Mouse (Mus musculus) frontal cortex, postnatal 25 days (tissue): ENCODE results near the gene Slc5a10.
A peak's percentile ranks its signal among the peaks of the same experiment; 100 is the strongest.
"Not testable (repeated sequence)": the region's sequence is repeated elsewhere in the genome, so short reads cannot be mapped to it uniquely, and the experiment has no call there.

Source experiments
- DNase-seq, 2 experiments: peaks; one replicate each; pipeline ENCODE4 v3.0.0; 2022; ENCODE audit warnings: low spot score in 2 of 2

Slc5a10 gene

DNA sequence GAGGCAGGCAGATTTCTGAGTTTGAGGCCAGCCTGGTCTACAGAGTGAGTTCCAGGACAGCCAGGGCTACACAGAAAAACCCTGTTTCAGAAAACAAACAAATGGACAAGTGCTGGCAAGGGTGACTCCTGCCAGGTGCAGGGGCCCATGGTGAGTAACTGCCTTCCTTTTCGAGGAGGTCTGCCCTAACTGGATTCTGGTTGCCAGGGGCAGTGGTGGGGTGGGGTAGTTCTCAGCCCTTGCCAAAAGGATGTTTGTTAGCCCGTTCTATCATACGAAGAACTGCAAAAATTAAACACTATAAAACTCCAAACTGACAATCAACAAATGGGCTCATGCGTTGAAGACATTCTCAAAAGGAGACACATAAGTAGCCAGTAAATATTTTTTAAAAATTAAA lies 71.0 kb downstream of the Slc5a10 start:
- no peak for DNase-seq

DNA sequence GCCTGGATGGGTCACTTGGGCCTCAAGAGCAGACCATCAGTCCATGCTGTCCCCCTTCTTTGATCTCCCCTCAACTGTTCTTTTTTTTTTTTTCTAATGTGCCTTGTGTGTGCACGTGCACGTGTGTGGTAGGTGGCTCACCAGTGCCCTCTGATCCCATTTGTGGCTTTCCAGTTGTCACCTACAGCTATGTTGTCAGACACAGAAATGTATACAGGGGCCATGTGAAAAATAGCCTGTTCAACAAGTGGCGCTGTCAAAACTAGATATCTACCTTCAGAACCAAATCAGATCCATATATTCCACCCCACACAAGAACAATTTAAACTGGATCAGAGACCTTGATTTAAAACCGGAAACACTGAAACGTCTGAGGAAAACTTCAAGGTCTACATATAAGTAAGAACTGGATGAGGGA lies 71.5 kb downstream of the Slc5a10 start:
- no peak for DNase-seq

DNA sequence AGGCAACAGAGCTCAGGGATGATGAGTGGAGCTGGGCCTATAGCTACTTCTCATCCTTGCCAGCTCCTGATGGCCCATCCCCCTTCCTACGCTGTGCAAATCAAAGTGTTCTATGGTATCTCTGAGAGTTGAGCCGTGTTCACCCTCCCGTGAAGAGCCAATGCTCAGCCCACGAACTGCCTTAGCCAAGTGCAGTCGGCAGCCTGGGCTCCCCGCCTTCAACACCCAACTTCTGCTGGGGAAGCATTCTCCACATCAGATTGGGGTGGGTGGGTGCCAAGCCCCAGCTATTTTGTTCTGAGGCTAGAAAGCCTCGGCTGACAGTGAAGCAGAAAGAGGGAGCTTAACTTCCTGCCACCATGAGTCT lies 71.9 kb downstream of the Slc5a10 start:
- DNase-seq, result peak; percentile 9 to 32

DNA sequence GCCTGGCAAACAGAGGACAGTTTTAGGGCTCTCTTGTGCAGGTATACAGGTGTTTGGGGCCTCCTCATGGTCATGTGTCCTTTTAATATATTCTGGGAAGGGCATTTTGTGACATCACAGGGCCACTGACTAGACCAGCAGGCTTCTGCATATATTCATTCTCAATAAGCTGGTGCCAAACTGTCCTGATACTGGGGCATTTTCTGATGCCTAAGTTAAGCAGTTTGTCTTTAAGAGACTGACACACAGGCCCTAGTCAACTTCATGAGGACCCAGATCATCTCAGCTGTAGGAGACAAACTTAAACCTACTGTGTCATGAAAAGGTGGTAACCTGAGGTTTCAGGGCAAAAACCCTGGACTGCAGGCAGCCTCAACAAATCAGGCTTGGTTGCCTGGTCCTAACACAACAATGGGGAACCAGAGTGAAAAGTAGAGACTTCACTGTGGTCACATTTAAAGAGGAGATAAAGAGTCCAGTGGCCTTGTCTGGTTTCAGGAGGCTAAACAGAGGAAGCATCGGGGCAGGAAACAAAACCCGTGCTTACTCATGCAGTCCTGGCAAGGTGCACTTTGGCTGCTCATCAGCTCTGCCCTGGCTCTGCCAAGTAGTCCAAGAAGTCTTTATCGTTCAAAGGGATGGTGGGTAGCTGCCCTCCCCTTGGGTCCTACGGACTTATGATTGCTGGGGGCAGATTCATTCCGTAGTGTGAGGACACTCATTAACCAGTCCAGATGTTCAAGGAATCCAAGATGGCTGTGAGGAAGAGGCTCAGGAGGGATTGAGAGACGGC lies 72.5 kb downstream of the Slc5a10 start:
- DNase-seq, result no peak

DNA sequence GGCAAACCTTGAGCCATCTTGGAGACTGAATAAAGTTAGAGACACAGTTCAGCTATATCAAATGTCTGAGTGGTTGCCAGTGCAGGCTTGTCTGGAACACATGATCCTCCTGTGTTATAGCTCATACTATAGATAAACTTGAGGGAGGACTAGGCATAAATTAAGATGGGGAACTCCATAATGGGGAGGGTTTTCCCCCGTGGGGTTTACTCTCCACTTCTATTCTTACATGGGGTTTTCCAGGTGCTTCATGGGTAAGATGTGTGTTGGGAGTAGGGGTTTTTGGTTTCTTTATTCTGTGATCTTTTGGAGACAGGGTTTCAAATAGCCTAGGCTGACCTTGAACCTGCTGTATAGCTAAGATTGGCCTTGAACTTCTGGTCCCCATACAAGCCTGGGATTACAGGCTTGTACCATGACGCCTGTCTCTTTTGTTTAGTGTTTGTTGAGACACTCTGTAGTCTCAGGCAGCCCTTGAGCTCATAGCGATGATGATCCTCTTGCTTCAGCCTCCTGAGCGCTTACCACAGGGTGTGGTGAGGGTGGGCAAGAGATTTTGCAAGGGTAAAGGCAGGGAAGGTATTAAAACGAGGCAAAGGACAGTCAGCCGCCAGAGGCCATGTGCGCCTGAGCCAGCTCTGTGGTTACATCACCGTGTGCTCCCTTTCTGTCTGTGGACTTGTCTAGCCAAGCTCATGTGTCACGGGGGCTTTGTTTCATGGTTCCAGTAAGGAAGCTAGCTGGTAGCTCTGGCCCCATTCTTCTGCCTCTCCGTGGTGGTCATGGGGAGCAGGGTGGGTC lies 73.3 kb downstream of the Slc5a10 start:
- DNase-seq, result no peak

DNA sequence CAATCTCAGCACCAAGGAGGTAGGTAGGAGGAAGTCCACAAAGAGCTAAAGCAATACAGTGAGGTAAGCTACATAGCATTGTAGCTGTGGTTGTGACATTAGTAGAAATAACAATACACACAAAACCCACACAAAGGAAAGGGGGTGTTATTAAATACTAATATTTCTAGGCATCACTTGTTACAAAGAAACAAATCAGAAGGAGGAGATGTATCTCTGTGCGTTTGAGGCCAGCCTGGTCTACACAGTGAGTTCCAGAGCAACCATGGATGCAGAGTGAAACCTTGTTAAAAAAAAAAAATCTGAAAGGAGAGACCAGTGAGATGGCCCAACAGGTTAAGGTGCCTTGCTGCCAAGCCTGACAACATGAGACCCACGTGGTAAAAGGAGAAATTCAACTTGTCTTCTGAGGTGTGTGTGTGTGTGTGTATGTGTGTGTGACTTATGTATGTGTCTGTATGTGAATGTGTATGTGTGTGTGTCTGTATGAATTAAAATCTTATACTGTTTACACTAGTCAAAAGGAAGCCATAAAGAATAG lies 74.1 kb downstream of the Slc5a10 start:
- no peak for DNase-seq

DNA sequence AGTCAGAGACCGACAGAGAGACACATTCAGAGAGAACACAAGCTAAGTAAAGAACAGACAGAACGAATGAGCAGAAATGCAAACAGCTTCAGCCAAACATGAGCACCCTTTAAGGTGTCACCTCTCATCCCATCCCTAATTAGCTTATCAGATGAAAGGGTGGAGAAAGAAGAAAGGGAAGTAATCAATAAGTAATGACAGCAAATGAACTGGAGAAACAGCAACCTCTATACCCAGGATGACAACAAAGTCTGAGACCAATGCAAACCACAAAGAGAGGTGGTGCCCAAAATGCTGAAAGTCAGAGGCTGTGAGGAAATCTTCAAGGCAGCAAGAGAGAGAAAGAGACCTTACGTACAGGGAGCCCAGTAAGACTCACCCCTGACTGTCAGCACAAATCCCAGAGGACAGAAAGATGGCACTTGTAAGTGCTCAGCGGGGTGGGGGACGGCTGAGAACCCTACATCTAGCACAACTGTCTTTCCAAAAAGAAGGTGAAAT lies 75.2 kb downstream of the Slc5a10 start:
- no peak for DNase-seq

DNA sequence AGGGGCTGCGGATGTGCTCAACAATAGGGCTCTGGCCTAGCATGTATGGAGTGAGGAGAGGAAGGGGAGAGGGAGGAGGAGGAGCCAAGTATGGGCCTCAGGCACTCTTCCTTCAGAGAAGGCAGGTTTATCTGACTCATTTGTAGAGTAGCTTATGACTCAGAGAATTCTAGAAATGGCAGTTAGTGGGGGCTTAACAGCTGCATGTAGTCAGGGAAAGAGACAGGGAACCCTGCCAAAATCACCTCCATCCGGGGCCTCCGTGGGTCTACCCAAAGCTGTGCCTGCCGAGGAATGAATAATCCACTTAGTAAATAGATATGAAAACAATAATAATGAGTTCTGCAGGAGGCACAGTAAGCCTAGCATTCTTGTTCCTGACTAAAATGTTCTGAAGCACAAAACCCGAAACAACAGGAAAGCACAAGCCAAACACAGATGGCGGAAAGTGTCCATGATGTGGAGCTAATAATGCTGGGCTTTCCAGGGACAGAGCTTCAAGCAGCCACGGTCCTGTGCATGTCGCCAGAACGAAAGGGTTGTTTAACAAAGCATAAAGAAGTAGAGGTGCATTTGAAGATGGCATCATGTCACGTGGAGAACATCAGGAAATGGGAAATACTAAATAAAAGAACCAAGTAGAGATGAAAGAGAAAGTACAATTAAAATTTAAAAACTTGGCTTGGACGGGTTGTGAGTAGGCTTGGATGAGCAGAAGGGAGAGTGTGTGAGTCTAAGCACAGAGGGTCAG lies 75.9 kb downstream of the Slc5a10 start:
- peak in 1 of 2 experiments; percentile 47 for DNase-seq

DNA sequence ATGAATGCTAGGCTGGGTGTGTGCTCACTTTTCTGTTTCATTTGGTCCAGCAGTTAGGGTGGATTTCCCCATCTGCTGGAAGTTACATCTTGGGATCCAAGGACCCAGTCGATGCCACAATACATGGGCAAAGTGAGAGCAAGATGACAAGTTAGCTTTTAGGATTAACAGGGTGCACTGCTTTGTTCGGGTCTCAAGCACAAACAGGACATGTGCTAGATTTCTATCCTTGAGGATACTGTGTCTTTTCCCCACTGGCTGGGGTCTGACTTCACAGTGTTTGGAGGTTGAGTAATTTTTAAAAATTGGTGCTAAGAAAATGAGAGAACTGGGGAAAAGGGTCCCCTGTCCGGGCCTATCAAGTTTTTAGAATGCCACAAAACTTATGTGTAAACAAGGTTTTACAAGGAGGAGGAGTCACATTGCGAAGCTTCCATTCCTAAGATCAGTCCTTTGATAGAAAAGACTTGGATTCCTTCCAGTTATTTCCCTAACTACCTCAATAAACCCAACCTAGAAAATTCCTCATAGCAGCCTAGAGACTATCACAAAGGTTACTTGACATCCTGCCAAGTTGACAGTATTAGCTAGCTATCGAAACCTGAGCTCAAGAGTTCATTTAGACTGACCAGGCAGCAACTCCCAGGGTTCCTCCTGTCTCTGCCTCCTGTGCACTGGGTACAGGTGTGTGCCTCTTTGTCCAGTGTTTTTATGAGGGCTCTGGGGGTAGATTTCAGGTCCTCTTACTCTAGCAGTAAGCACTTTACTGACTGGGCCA lies 77.3 kb downstream of the Slc5a10 start:
- no peak for DNase-seq

DNA sequence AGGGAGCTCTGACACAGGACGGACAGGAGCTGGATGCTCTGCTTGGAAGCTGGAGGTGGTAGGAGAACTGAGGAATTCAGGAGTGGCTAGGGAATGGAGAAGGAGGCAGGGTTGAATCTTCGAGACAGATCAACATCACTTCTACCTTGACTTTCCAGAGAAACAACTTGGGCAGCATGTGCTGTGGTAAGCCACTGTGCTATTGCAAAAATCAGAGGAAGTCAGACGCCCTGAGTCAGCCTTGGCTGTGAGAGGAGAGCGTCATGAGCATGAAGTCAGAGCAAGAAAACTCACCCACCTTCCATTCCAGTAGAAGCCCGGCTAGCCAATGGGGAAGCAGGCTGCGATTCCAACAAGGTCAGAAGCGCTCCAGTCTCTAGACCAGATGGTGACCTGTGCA lies 78.5 kb downstream of the Slc5a10 start:
- DNase-seq, result no peak

DNA sequence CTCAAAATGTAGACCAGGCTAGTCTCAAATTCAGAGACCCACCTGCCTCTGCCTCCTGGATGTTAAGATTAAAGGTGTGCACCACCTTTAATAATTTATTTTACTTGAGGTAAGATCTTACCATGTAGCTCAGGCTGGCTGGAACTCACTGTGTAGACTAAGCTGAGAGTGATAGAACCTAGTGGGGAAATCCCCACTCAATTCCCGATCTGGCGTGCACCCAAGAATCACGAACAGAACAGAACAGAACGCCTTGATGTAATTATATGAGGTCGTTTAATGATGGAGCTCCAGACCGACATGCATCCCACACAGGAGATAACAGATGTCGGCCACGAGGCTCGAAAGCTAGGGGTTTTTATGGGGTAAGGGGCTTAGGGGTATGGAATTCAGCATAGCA lies 80.0 kb downstream of the Slc5a10 start:
- not testable (repeated sequence) for DNase-seq

DNA sequence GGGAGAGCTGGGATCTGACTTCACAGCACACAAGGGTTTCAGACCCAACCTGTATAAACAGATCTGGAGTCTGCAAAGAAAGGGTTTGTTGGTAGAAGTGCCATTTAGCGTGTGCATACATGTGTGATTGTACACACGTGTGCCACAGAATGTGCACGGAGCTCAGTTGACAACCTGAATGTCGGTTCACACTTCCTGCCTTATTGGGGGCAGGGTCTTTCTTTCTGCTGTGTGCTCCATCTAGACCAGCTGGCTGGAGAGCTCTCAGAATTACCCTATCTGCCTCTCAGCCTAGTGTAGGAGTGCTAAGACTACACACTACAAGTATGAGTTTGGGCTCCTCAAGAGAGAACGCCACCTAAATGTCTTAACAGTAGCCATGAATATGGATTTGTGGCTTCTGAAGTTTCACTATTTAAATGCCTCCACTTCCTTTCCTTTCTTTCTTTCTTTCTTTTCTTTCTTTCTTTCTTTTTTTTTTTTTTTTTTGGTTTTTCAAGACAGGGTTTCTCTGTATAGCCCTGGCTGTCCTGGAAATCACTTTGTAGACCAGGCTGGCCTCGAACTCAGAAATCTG lies 80.9 kb downstream of the Slc5a10 start:
- DNase-seq, result no peak

DNA sequence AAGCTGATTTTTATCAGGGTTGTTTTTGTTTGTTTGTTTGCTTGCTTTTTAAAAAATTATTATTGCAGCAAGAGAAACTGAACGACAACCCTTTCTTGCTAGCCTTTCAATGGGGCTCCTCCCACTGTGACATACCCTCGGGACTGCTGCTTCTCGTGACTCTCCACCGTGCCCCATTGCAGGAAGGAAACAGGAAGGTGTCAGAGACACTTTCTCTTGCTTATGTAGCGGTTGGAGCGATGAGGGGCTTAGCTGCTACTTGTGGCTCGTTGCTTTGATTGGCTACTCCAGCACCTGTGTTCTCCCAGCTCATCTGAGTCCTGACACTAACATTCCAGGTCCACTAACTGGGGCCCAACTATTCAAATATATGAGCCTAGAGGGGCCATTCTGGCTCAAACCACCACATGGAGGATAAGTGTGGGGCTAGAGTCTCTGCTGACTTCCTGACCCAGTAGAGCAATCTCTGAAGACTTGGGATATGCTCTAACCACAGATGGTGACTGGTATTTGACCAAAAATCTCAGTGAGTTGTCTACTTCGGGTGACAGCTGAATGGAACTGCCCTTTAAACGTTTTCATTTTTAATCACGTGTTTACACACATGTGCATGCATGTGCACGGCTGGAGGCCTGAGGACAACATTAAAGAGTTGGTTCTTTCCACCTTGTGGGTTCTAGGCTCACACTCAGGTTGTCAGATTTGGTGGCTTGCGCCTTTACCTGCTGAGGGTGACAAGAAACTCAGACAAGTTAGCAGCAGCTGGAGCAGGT lies 81.7 kb downstream of the Slc5a10 start:
- no peak for DNase-seq

DNA sequence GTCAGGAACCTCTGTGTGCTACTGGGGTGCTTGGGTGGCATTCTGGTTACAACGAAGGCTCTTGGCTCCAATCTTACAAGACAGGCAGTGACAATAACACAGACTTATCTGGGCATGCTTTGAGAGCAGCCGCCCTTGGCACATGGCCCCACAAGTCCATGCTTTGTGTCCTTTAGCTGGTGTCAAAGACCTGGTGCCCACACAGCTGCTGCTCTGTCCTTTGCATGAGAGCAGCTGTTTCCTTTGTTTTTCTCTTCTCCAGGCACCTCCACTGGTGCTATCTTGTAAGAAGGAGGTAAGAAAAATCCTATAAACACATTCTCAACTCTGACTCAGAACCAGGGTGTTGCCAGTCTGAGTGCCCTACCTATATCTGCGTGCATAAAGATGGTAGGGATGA lies 82.8 kb downstream of the Slc5a10 start:
- DNase-seq, result no peak

DNA sequence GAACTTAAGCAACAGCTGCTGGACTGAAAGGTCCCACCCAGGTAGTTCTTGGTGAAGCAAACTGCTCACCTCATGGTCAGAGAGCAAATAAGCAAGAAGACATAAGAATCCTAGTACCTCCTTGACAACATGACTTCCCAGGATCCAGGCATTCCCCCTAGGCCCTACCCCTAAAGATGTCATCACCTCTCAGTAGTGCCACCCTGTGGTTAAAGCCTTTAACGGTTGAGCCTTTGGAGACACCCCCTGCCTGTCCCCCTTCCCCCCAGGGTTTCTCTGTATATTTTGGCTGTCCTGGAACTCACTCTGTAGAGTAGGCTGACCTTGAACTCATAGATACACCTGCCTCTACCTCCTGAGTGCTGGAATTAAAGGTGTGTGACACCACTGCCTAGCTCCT lies 83.2 kb downstream of the Slc5a10 start:
- DNase-seq, result no peak

DNA sequence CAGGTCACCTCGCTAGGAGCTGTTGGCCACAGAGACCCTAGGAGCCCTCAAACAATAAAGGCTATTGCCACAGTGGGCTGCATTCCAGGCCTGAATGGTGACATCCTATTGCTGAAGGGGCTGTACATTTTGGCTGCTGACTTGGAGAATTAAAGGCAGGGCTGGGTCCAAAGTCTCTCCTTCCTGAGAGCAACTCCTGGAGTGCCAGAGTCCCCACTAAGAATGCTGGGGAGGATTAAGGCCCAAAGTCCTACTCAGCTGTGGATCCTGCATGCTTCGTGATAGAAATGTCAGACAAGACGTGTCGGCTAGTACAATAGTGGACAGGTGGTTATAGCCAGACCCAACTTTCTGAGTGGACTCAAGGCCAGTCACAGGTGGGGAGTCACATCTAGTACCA lies 84.3 kb downstream of the Slc5a10 start:
- not testable (repeated sequence) for DNase-seq

DNA sequence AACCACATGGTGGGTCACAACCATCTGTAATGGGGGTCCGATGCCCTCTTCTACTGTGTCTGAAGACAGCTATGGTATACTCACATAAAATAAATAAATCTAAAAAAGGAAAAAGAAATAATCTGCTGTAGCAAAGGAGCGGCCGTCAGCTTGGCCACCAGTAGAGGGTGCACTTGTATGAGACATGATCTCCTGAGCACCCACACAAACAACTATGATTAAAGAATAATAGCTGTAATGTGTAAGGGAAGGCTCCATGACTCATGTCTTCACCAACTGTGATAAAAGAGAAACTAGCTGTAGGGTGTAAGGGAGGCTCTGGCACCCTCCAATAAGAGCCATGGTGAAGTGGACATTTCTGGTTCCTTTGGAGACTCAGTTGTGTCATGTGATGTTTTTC lies 91.0 kb downstream of the Slc5a10 start:
- DNase-seq, result no peak

DNA sequence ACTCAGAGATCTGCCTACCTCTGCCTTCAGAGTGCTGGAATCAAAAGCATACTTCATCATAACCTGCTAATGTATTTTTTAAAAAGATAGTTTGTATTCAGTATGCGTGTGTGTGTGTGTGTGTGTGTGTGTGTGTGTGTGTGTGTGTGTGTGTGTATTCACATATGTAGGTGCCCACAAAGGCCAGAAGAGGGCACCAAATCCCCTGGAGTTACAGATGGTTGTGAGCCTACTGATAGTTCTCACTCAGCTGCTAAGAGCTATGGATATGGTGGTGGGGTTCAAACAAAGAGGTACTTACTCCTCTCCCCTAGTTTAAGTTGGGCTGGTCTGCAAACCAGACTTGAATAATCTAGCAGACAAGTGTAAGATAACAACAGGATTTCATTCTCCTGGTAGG lies 94.1 kb downstream of the Slc5a10 start:
- no peak for DNase-seq

DNA sequence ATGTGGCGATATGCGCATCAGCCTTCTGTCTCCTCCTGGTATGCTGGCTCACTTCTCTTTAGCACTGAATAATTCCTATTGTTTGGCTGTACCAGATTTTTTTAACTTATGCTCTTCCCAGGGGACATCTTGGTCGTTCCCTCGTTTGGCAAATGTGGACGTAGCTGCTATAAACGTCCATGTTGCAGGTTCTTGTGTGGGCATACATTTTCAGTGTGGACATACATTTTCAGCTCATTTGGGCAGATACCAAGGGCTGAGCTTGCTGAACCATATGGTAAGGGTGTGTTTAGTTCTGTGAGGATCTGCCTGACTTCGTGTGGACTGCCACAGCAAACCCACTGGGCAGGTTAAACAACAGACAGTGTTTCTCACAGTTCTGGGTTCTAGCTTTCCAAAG lies 95.5 kb downstream of the Slc5a10 start:
- no peak for DNase-seq
